In the genomic region with DNA sequence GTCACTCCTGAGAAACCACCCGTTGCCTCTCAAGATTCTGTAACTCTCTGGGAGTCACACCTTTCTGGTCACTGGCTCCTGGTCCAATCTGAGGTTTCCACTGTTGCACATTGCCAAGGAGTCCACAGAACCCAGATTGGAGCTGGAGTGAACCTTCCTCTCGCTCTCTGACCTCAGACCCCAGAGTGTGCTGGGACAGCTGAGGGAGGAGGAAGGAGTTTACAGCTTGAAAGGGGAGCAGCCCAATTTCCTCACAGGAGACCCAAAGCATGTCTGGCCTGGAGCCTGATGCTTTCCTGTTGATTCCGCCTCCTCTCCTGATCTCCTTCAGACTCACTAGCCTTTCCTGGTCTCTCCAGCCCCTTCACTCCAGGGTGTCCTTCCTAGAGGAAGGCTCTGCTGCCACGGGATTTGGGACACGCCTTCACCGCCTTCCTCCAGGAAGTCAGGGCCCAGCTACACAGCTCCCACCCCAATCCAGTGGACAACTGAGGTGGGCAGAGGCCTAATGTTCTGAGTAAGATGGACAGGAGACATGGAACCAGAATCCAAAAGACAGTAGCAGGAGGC, we compare ENCODE assay signal across 16 mouse cellular contexts. TPM values are rescaled to one million over a fixed set of nuclear protein-coding genes. Genes with fewer than 3 reads are reported as not detected.
A peak's percentile ranks its signal among the peaks of the same experiment; 100 is the strongest.
DNase-seq lines count a peak whose midpoint lies in the region; ATAC-seq lines count a peak whose summit lies in the region.
"Had no signal": no experiment of that assay in that cellular context is flagged by ENCODE, and none has a peak within 500 bp of the region (broad histone marks: within the 10 kb centered on the region; RNA-seq: fewer than 3 reads in every experiment).

No protein-coding gene starts in this region.

- DNase-seq in heart, adult 18-20 months = peak; percentile 34 to 76
- DNase-seq in kidney, postnatal 25 days = peak; percentile 25 to 64
- DNase-seq in heart, postnatal 25 days (ENCODE audit: low spot score) = peak; percentile 20
- DNase-seq in lung, postnatal 25 days (ENCODE audit: low spot score) = peak; percentile 19
- no peak for DNase-seq in thymus, postnatal 36 days
- DNase-seq in thymus, postnatal 4 days = no peak
- DNase-seq: adrenal gland, adult 2 months; cerebellum, adult 9-10 months; left cerebral cortex, postnatal 4 days; right cerebral cortex, adult 18-20 months had no signal

- no peak for ATAC-seq in heart, embryonic 11.5 days (replicated peaks; ENCODE audit: insufficient number of reproducible peaks, low FRiP score, low TSS enrichment)
- no peak for ATAC-seq in kidney, embryonic 15.5 days (replicated peaks; ENCODE audit: low FRiP score)
- ATAC-seq: inflammation-experienced regulatory T-cells, adult 6 months had no signal

- no peak overlapping the region for H3K9ac ChIP-seq in heart, embryonic 11.5 days (ENCODE audit: low read depth, low read length)
- no peak overlapping the region for H3K9ac ChIP-seq in kidney, embryonic 15.5 days
- H3K9ac ChIP-seq: heart, embryonic 13.5 days; liver, embryonic 14.5 days had no signal

- no peaks in the 10 kb centered on the region for H3K9me3 ChIP-seq in heart, embryonic 11.5 days (replicated peaks; ENCODE audit: control insufficient read depth, low read length)
- H3K9me3 ChIP-seq in kidney, embryonic 15.5 days (replicated peaks) = no peaks in the 10 kb centered on the region
- H3K9me3 ChIP-seq: heart, embryonic 13.5 days had no signal

- no peak overlapping the region for H3K4me2 ChIP-seq in heart, embryonic 11.5 days
- H3K4me2 ChIP-seq in kidney, embryonic 15.5 days = no peak overlapping the region
- H3K4me2 ChIP-seq: heart, embryonic 13.5 days had no signal

- 0 out of 2 replicates have a peak, but pooled peaks cover 5% of the 10 kb centered on the region for H3K27me3 ChIP-seq in heart, embryonic 11.5 days (ENCODE audit: control insufficient read depth, insufficient read depth, low read length)
- peaks cover 18% of the 10 kb centered on the region for H3K27me3 ChIP-seq in kidney, embryonic 15.5 days

- WGBS in heart, embryonic 11.5 days (ENCODE audit: insufficient replicate concordance) = 69% methylated on average over 6 of the region's 6 CpGs
- WGBS in kidney, embryonic 15.5 days = 63% methylated on average over 6 of the region's 6 CpGs

- H3K4me1 ChIP-seq in heart, embryonic 11.5 days (ENCODE audit: control insufficient read depth, insufficient read depth, low read length) = no peaks in the 10 kb centered on the region
- H3K4me1 ChIP-seq in kidney, embryonic 15.5 days = no peaks in the 10 kb centered on the region
- H3K4me1 ChIP-seq: heart, embryonic 13.5 days had no signal

- no peak overlapping the region for H3K27ac ChIP-seq in heart, embryonic 11.5 days (ENCODE audit: low read depth, low read length)
- H3K27ac ChIP-seq in kidney, embryonic 15.5 days = no peak overlapping the region
- H3K27ac ChIP-seq: heart, embryonic 13.5 days; liver, embryonic 14.5 days had no signal

- intact Hi-C loops in heart, postnatal 25 days (cut with DNase I) = no loop called here

- no peak overlapping the region for H3K4me3 ChIP-seq in heart, embryonic 11.5 days (ENCODE audit: low read depth, low read length)
- no peak overlapping the region for H3K4me3 ChIP-seq in kidney, embryonic 15.5 days (replicated peaks)
- H3K4me3 ChIP-seq: heart, embryonic 13.5 days had no signal

- H3K36me3 ChIP-seq in heart, embryonic 11.5 days (ENCODE audit: control insufficient read depth, insufficient read depth, low read length) = no peaks in the 10 kb centered on the region
- H3K36me3 ChIP-seq in kidney, embryonic 15.5 days = no peaks in the 10 kb centered on the region
- H3K36me3 ChIP-seq: heart, embryonic 13.5 days had no signal

RNA-seq across cellular contexts. Expression of a gene that starts 33.0 kb away (rescaled TPM):
- 10 to 100 TPM; 35.2 to 39.5 TPM for total RNA-seq in heart, adult 18-20 months (2021)
- 8.7 and 8.9 TPM in 2 replicates for polyA plus RNA-seq in heart, embryonic 11.5 days (2014; fragmentation: Nextera tagmentation; extraction: Ambion mirVana)
- 0.22 and 0.44 TPM in 2 replicates for polyA plus RNA-seq in kidney, embryonic 15.5 days (2015; fragmentation: Nextera tagmentation; extraction: Ambion mirVana)
- 10 to 100 TPM; 24.6 to 26.9 TPM for total RNA-seq in heart, postnatal 25 days (2021)
- total RNA-seq: neutrophil, adult 5-6 weeks had no signal
- polyA plus RNA-seq: inflammation-experienced regulatory T-cells, adult 6 months had no signal

Comparison
In these comparisons a context has a peak if more than half of its experiments do, and no peak if none do; other contexts are left out.
1. DNase-seq: peak in heart, adult 18-20 months (2 of 2), kidney, postnatal 25 days (2 of 2), heart, postnatal 25 days (single experiment) and lung, postnatal 25 days (single experiment); none in thymus, postnatal 36 days (0 of 2) and thymus, postnatal 4 days (single experiment).